10 mouse cellular contexts compared by ENCODE assay signal in genomic region chr2:167162516-167163021, GRCm38 (mm10). TPM values are rescaled to one million over a fixed set of nuclear protein-coding genes. Genes with fewer than 3 reads are reported as not detected.
A peak's percentile ranks its signal among the peaks of the same experiment; 100 is the strongest.
DNase-seq lines count a peak whose midpoint lies in the region; ATAC-seq and TF ChIP-seq lines count a peak whose summit lies in the region.
"Had no signal": no experiment of that assay in that cellular context is flagged by ENCODE, and none has a peak within 500 bp of the region (broad histone marks: within the 10 kb centered on the region; RNA-seq: fewer than 3 reads in every experiment).

No protein-coding gene starts in this region.

- no peaks in the 10 kb centered on the region for H3K36me3 ChIP-seq in limb, embryonic 14.5 days (ENCODE audit: control insufficient read depth, insufficient read depth, low read length)

- H3K9ac ChIP-seq in limb, embryonic 14.5 days (ENCODE audit: low read depth, low read length, severe bottlenecking): no peak overlapping the region

- peak; percentile 71 for ATAC-seq in limb, embryonic 14.5 days (ENCODE audit: low FRiP score, low read depth)

- intact Hi-C loops in left cerebral cortex, postnatal 4 days (cut with DNase I): no loop called here

- 43% methylated on average over 10 of the region's 10 CpGs for WGBS in limb, embryonic 14.5 days

- H3K4me2 ChIP-seq in limb, embryonic 14.5 days (replicated peaks; ENCODE audit: low read depth, low read length, severe bottlenecking): no peak overlapping the region

- DNase-seq in cerebellum, adult 11-12 months: peak; percentile 10
- DNase-seq in cerebellum, adult 8-10 months: no peak
- DNase-seq in left cerebral cortex, postnatal 4 days: peak; percentile 70
- no peak for DNase-seq in left cerebral cortex, adult 11 months (ENCODE audit: low spot score)
- DNase-seq in gastrocnemius, postnatal 10 days: peak; percentile 62
- peak; percentile 78 for DNase-seq in limb, embryonic 14.5 days (ENCODE audit: low spot score)
- no peak for DNase-seq in yolk sac, embryonic 10.5 days (ENCODE audit: low spot score)
- DNase-seq in thymus, postnatal 0 days (ENCODE audit: low spot score): no peak

- TF ChIP-seq POLR2A in limb, embryonic 14.5 days (IDR thresholded peaks at IDR 0.05; ENCODE audit: borderline replicate concordance, extremely low read depth, insufficient read depth, insufficient read length): no peak

- H3K27me3 ChIP-seq in limb, embryonic 14.5 days (ENCODE audit: control insufficient read depth, insufficient read depth, low read length): no peaks in the 10 kb centered on the region

- peak overlapping the region; percentile 67 for H3K27ac ChIP-seq in limb, embryonic 14.5 days (replicated peaks; ENCODE audit: low read depth, low read length)
- H3K27ac ChIP-seq: macrophage had no signal

- H3K4me3 ChIP-seq in limb, embryonic 14.5 days (replicated peaks; ENCODE audit: low read length): no peak overlapping the region

- peaks cover 24% of the 10 kb centered on the region for H3K4me1 ChIP-seq in limb, embryonic 14.5 days (ENCODE audit: control insufficient read depth, insufficient read depth, low read length)

- no peaks in the 10 kb centered on the region; the same call in 1 of the 2 replicates for H3K9me3 ChIP-seq in limb, embryonic 14.5 days (ENCODE audit: control insufficient read depth, low read length)

RNA-seq across cellular contexts. Expression of gene Kcnb1, which starts 27.4 kb away (rescaled TPM):
- 10 to 100 TPM; 46.5 to 50.9 TPM for total RNA-seq in left cerebral cortex, postnatal 4 days (2021)
- 10 to 100 TPM; 35.0 to 35.2 TPM for total RNA-seq in gastrocnemius, postnatal 10 days (2021)
- 2.7 and 3.3 TPM in 2 replicates for polyA plus RNA-seq in limb, embryonic 14.5 days (2012; rRNA removed)
- 1.3 and 1.6 TPM in 2 replicates for polyA plus RNA-seq in limb, embryonic 14.5 days (2014; fragmentation: Nextera tagmentation; extraction: Ambion mirVana)
- 0.36 and 0.55 TPM in 2 replicates for polyA plus RNA-seq in thymus, postnatal 0 days (2015; fragmentation: Nextera tagmentation; extraction: Ambion mirVana)
- polyA plus RNA-seq: C2C12 had no signal

Comparison
In these comparisons a context has a peak if more than half of its experiments do, and no peak if none do; other contexts are left out.
1. DNase-seq: peak in cerebellum, adult 11-12 months (single experiment), left cerebral cortex, postnatal 4 days (single experiment), gastrocnemius, postnatal 10 days (single experiment) and limb, embryonic 14.5 days (single experiment); none in cerebellum, adult 8-10 months (single experiment), left cerebral cortex, adult 11 months (single experiment), yolk sac, embryonic 10.5 days (single experiment) and thymus, postnatal 0 days (single experiment).